Mouse (Mus musculus) spleen, embryonic (tissue): Measurements from ENCODE around the gene Cby3.
"Not testable (repeated sequence)": the region's sequence is repeated elsewhere in the genome, so short reads cannot be mapped to it uniquely, and the experiment has no call there.

Experiments used
- CTCF ChIA-PET: fragments of 350-600 bp; sonication (Branson Sonifier 250); formaldehyde crosslinking; loops from one replicate; lab custom pipeline; 2022; lab: Charles Lee

The Cby3 gene

DNA sequence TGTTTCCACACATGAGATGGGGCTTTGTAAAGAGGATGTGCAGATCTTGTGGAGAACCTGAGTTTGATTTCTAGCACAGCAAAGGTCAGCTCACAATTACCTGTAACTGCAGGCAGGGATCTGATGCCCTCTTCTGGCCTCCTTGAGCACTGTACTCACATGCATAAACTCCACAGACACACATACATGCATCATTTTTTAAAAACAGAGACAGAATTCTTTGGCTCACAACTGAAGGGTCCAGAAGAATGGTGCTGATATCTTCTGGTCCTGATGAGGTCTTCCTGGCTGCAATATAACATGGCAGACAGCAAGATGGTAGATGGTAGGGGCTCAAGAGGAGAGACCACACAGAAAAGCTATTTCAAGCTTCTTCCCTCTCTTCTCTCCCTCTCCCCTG is at the start of gene Cby3:
TSS of gene Cby3 (plus strand) at position 301 of the 400 bp plus-strand sequence.
- CTCF ChIA-PET: no interaction called here

DNA sequence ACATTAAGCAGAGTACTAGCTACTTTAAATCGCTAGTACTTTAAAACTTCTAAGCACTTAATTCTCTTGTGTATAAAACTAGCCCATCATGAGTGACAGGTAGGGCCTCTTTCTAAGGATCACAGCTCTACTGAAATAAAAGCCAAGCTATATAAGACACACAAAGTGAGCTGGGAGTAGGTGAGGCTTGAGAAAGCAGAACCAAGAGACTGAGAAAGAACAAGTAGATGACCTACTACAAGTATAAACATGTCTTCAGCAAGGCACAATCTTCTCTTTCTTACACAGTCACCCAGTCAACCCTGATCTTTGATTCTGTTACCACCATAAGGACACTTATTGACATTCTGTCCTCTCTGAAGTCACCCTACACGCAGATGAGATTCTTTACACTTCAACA is 41.5 kb upstream of the Cby3 start:
- CTCF ChIA-PET: no interaction called here

- CTCF ChIA-PET: not testable (repeated sequence)
Measured at GRCm38 (mm10) chr11:50319343-50319742, 34.9 kb upstream of the Cby3 start.

GRCm38 (mm10) chr11:50321239-50321638 is 33.0 kb upstream of the Cby3 start:
- CTCF ChIA-PET: no interaction called here

GRCm38 (mm10) chr11:50322345-50322744 is 31.9 kb upstream of the Cby3 start:
- CTCF ChIA-PET: interaction anchor here (0.7 kb wide), 1 partner anchor 11 kb away, joined by 3 read pairs; no protein-coding TSS in a partner anchor

GRCm38 (mm10) chr11:50323843-50324242 is 30.4 kb upstream of the Cby3 start:
- CTCF ChIA-PET: interaction anchor here (0.5 to 0.6 kb wide), 2 partner anchors 299 to 1507 kb away, joined by 4 to 11 read pairs; partner anchors contain the start of gene Trim41

GRCm38 (mm10) chr11:50324751-50325471 is 29.4 kb upstream of the Cby3 start:
- CTCF ChIA-PET: no interaction called here

DNA sequence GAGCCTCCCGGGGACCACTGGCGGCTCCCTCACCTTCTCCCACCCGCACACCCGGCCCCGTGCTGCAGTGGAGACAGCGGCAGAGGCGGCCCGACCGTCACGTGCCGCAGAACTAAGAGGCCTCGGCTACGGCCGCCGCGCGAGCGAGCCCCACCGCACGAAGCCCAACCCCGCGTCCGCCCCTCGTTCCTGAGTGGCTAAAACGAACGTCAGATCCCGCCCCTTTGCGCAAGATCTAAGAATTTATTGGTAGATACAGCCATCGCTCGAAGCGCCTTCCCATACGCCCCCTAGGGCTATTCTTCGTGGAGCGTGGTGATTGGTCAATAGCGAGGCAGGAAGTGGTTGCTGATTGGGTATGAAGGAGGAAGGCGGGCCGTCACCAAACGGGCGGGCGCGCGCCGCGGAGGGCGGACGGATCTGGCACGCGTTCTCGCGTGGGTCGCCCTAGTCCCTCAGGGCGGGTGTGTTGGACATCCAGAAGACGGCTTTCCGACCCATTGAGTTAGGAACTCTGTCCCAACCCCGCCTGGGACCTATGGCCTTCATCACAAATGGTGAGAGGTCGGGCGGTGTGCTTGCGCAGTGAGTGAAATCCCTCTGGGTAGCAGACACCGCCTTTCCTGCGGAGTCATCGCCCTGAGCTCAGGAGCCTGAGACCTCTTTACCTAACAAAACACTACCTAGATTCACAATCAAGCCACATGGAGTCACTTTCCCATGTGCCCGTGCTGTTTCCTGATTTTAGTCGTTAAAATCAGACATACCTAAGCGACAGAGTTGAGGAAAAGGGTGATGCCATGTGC is 28.6 kb upstream of the Cby3 start, which contains the start of gene Canx:
TSS of gene Canx (minus strand) at position 178 of the 806 bp plus-strand sequence.
- CTCF ChIA-PET: interaction anchor here (0.7 kb wide), 1 partner anchor 91 kb away, joined by 3 read pairs; no protein-coding TSS in a partner anchor

GRCm38 (mm10) chr11:50326302-50326966 is 27.8 kb upstream of the Cby3 start:
- CTCF ChIA-PET: interaction anchor here (0.5 to 0.9 kb wide), 3 partner anchors 37 to 91 kb away, joined by 3 to 4 read pairs (median 4); no protein-coding TSS in a partner anchor

- CTCF ChIA-PET: no interaction called here
Measured at GRCm38 (mm10) chr11:50328075-50328625, 26.1 kb upstream of the Cby3 start.

DNA sequence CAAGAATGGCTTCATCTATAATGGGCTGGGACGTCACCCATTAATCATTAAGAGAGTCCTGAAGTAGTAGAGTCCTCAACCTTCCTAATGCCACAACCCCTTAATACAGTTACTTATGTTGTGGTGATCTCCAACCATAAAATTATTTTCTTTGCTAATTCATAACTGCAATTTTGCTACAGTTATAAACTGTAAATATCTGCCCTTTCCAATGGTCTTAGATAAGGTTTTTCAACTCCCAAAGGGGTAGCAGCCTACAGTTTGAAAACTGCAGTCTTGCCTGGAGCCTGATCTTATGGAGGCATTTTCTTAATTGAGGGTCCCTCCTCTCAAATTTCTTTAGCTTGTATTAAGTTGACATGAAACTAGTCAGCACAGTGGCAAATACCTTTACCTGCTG is 24.9 kb upstream of the Cby3 start:
- CTCF ChIA-PET: no interaction called here

DNA sequence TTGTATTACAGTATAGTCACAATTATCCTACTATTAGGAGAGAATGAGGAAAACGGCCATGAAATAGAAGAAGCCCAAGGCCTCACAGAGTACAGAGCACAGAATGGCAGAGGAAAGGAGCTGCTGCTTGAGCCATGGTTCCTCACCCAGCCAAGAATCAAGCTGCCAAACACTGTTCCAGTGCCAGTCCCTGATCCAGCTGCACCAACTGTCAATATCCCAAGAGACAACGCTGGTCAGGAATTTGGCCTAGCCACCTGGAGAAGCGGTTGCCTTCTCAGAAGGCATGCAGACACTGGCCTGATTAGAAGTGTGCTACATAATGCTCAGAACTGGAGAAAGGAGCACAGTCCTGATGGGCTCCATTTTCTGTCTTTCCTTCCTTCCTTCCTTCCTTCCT is 21.1 kb upstream of the Cby3 start:
- CTCF ChIA-PET: interaction anchor here (1.5 kb wide), 1 partner anchor 11 kb away, joined by 3 read pairs; no protein-coding TSS in a partner anchor

- CTCF ChIA-PET: no interaction called here
Measured at GRCm38 (mm10) chr11:50336126-50336525, 18.1 kb upstream of the Cby3 start.

DNA sequence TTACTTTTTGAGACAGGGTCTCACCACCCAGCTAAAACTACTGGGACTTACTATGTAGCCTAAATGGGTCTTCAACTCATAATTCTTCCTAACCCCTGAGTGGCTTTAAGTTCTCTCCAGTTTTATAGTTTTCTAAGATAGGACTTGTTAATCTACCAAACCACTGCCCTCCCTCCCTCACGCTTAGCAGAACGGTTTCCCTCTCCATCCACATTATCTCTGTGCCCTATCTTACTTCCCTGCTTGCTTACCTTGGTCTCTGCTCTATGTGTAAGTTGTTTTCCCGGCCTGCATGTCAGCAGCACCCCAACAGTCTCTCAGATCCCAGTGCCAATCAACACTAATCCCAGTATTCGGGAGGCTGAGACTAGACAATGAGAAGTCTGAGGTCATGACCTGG is 17.4 kb upstream of the Cby3 start:
- CTCF ChIA-PET: no interaction called here

DNA sequence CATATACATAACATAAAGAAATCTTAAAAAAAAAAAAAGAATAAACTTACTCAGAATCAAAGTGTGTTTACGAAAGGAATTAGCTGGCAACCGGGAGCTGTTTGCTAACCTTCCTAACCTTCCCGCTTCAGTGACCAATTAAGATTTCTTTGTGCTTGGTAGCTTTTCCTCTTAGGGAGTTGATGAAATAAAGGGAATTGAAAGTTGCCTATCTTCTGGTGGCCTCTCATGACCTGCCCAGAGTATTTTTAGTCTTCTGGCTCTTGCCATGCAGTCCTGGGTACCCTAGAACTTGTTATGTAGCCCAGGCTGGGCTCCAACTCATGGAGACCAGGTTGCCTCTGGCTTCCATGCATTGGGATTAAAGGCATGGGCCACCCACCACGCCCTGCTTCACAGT is 8.8 kb upstream of the Cby3 start:
- CTCF ChIA-PET: no interaction called here

GRCm38 (mm10) chr11:50346256-50347032 is 7.8 kb upstream of the Cby3 start:
- CTCF ChIA-PET: no interaction called here

GRCm38 (mm10) chr11:50352177-50352576 is 2.1 kb upstream of the Cby3 start:
- CTCF ChIA-PET: no interaction called here

DNA sequence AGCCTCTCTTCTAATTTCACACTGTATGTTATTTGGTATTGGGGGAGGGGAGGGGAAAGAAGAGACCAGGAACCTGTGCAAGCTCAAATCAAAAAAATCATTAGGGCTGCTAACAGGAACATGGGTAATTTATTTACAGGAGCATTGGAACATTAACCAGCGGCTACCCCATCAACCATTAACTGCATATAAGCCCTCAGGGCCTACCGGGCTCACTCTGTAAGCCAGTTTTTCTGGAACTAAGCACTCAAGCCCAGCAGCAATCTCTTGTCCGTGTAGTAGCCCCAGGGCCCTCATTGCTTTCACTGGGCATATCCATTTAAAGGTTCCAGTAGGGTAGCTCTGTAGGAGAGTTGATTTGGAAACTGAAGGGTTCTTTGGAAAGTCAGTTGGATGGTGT is 589 bp downstream of the Cby3 start:
- CTCF ChIA-PET: no interaction called here

DNA sequence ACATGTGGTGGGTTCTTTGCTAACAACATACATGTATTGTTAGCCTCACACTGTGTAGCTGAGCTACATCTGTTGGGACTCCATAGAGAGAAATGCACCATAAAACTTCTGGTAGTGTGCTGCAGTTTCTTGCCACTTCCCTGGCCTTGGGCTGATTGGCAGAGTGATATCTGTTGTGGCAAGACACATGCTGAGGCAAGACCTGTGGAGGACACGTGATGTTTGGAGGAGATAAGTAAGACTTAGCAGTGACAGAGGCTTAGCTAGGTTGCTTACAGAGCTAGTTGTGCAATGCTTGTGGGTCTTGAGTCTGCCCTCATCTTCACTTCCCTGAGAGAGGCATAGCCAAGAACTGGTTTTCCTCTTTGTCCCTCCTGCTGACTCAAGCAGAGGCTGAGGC is 1.1 kb downstream of the Cby3 start:
- CTCF ChIA-PET: no interaction called here

GRCm38 (mm10) chr11:50358950-50359861 is 4.9 kb downstream of the Cby3 start:
- CTCF ChIA-PET: interaction anchor here (0.7 kb wide), 1 partner anchor 138 kb away, joined by 6 read pairs; no protein-coding TSS in a partner anchor
